Mouse (Mus musculus) limb, embryonic 11.5 days (tissue): ENCODE data around the gene Abca9. TPM values are rescaled to one million over a fixed set of nuclear protein-coding genes. Genes with fewer than 3 reads are reported as not detected.

Experiments
- ATAC-seq: fragments of 200-750 bp; cut with Nextera tagmentation; 2 replicates; pipeline ENCODE4 v1.8.0; 2017; ENCODE audit warnings: low read depth; ENCODE audit not compliant: insufficient number of reproducible peaks, low FRiP score, low TSS enrichment
- DNase-seq: peaks from one replicate; pipeline ENCODE4 v3.0.0-alpha.2; 2015; ENCODE audit warnings: low spot score
- H3K27ac ChIP-seq: fragments of 300-500 bp; sonication (generic); replicated peaks from 2 replicates; pipeline ENCODE4 v1.5.1; 2014; ENCODE audit warnings: low read depth, mild to moderate bottlenecking, low read length
- H3K27me3 ChIP-seq: fragments of 300-500 bp; sonication (generic); 2 replicates; pipeline ENCODE4 v1.6.1; 2014; ENCODE audit warnings: mild to moderate bottlenecking, low read length, mixed read lengths; ENCODE audit not compliant: control insufficient read depth, insufficient read depth
- H3K36me3 ChIP-seq: fragments of 300-500 bp; sonication (generic); 2 replicates; pipeline ENCODE4 v1.6.1; 2014; ENCODE audit warnings: mild to moderate bottlenecking, low read length, moderate library complexity, mixed read lengths; ENCODE audit not compliant: control insufficient read depth, insufficient read depth
- H3K4me1 ChIP-seq: fragments of 300-500 bp; sonication (generic); 2 replicates; pipeline ENCODE4 v1.6.1; 2014; ENCODE audit warnings: low read length, mixed read lengths; ENCODE audit not compliant: control insufficient read depth, insufficient read depth
- H3K4me2 ChIP-seq: fragments of 300-500 bp; sonication (generic); 2 replicates; pipeline ENCODE4 v1.6.1; 2014; ENCODE audit warnings: low read depth, mild to moderate bottlenecking, moderate library complexity; ENCODE audit not compliant: severe bottlenecking
- H3K4me3 ChIP-seq: fragments of 300-500 bp; sonication (generic); 2 replicates; pipeline ENCODE4 v1.5.1; 2014; ENCODE audit warnings: low read depth, low read length
- H3K9ac ChIP-seq: fragments of 300-500 bp; sonication (generic); 2 replicates; pipeline ENCODE4 v1.6.1; 2014; ENCODE audit warnings: mild to moderate bottlenecking, low read length
- H3K9me3 ChIP-seq: fragments of 300-500 bp; sonication (generic); 2 replicates; pipeline ENCODE4 v1.6.1; 2016; ENCODE audit warnings: low read length; ENCODE audit not compliant: control insufficient read depth
- WGBS: fragments of 180-500 bp; shearing (Covaris S2); extraction: QIAGEN DNeasy Blood & Tissue Kit; methylation state at CpG from one replicate; pipeline ENCODE4 v1.1.7; 2014; 5-methylcytosine and 5-hydroxymethylcytosine counted together
- polyA plus RNA-seq: library from polyadenylated mRNA; unstranded; fragments of >200 nt; fragmentation: Nextera tagmentation; extraction: Ambion mirVana; gene quantifications from 2 replicates; pipeline ENCODE4 v1.2.1, GENCODE M21; 2014

Gene Abca9
- polyA plus RNA-seq, 1 experiment from 2014 or later = 0.77 TPM

DNA sequence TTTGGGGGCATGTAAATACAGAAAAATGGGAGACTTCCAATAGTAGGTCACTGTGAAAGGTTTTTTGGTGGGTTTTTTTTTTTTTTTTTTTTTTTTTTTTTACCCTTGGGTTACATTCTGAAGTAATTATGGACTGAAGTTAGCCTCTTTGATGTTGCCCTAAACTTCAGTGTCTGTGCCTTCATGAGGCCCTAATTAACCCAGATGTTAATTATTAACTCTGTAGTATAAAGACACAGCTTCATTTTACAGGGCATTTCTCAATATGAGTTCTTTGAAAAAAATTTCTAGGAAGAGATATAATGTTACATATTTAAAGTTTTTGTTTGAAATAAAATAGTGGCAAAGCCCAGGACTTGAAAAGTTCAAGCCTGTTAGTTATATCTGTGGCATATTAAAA is 2.6 kb downstream of the Abca9 start:
- H3K36me3 ChIP-seq = no peaks in the 10 kb centered on the region
- no peak overlapping the region for H3K9ac ChIP-seq
- no peak overlapping the region for H3K4me3 ChIP-seq
- no peak overlapping the region for H3K4me2 ChIP-seq
- no peaks in the 10 kb centered on the region for H3K27me3 ChIP-seq
- no peaks in the 10 kb centered on the region for H3K9me3 ChIP-seq
- H3K4me1 ChIP-seq = no peaks in the 10 kb centered on the region
- ATAC-seq = no peak
- DNase-seq = no peak
- H3K27ac ChIP-seq = no peak overlapping the region

DNA sequence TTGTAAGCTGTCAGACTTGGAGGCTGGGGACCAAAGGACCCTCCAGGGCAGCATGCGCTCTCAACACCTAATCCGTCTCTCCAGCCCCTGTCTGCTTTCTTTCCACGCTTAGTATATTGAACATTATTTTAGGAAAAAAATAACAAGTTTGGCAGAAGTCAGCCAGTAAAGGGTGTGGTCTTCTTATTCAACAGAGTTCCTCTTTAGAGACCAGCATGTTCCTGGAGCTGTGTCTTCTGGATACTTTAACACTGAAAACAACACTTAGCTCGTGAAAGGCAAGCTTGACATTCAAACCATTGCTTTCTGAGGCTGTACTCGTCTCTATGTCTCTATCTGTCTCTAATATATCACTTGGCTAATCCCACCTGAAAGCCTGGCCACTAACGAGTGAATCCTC is 10.9 kb downstream of the Abca9 start:
- 46% methylated on average over 6 of the region's 6 CpGs for WGBS
- Histone ChIP-seq H3K36me3 (no peaks in the 10 kb centered on the region), H3K4me2 (no peak overlapping the region), H3K9me3 (no peaks in the 10 kb centered on the region), H3K4me3 (no peak overlapping the region), H3K27me3 (no peaks in the 10 kb centered on the region), H3K4me1 (no peaks in the 10 kb centered on the region), H3K9ac (no peak overlapping the region), H3K27ac (no peak overlapping the region)
- DNase-seq = no peak
- ATAC-seq = no peak

- DNase-seq = no peak
- Histone ChIP-seq H3K9me3 (no peaks in the 10 kb centered on the region), H3K36me3 (no peaks in the 10 kb centered on the region), H3K4me1 (no peaks in the 10 kb centered on the region), H3K27me3 (no peaks in the 10 kb centered on the region), H3K9ac (no peak overlapping the region), H3K27ac (no peak overlapping the region), H3K4me3 (no peak overlapping the region), H3K4me2 (no peak overlapping the region)
- 97% methylated on average over 11 of the region's 11 CpGs for WGBS
- ATAC-seq = no peak
Measured at GRCm38 (mm10) chr11:110155985-110156384, 12.0 kb downstream of the Abca9 start.

- Histone ChIP-seq H3K9ac (no peak overlapping the region), H3K36me3 (no peaks in the 10 kb centered on the region), H3K9me3 (no peaks in the 10 kb centered on the region), H3K4me1 (no peaks in the 10 kb centered on the region), H3K4me3 (no peak overlapping the region), H3K4me2 (no peak overlapping the region), H3K27me3 (no peaks in the 10 kb centered on the region), H3K27ac (no peak overlapping the region)
- DNase-seq (no peak), ATAC-seq (no peak)
- WGBS = 93% methylated on average over 5 of the region's 5 CpGs
Measured at GRCm38 (mm10) chr11:110147640-110148039, 20.4 kb downstream of the Abca9 start.

DNA sequence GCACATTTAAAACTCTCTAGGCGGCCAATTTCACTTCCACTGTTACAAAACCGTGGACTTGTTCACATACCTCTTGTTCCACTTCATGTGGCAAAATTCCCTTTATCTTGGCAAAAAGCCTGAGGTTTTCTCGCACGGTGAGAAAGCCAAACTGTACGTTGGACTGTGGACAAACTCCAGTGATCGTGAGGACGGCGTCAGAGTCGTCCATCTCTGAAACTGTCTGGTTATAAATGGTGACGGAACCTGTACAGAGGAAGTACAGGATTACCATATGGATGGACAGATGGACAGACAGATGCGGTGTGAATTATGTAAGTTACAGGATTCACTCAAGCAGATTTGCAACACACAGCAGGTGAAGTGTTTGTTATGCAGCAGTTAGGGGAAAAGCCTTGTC is 22.6 kb downstream of the Abca9 start:
- Histone ChIP-seq H3K4me2 (no peak overlapping the region), H3K36me3 (no peaks in the 10 kb centered on the region), H3K4me1 (no peaks in the 10 kb centered on the region), H3K4me3 (no peak overlapping the region), H3K9me3 (no peaks in the 10 kb centered on the region), H3K9ac (no peak overlapping the region), H3K27ac (no peak overlapping the region), H3K27me3 (no peaks in the 10 kb centered on the region)
- ATAC-seq (no peak), DNase-seq (no peak)
- 93% methylated on average over 11 of the region's 11 CpGs for WGBS

DNA sequence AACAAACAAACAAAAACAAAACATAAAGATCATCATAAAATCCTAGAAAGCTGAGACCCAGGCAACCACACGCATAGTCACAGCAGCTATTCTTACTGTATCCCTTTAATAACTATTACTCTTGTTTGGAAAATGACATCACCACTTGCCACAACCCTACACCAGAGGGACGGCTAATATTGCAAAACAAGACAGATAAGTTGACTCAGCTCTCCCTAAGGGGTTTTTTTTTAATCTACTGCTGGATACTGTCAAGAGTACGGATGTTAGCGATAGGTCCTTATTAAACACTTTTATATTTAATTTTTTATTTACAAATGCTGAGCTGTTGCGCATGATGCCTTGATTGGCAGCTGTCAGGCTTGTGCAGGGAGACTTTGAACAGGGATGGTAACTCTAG is 37.2 kb downstream of the Abca9 start:
- Histone ChIP-seq H3K9ac (no peak overlapping the region), H3K27me3 (no peaks in the 10 kb centered on the region), H3K4me2 (no peak overlapping the region), H3K36me3 (no peaks in the 10 kb centered on the region), H3K27ac (no peak overlapping the region), H3K4me1 (no peaks in the 10 kb centered on the region), H3K9me3 (no peaks in the 10 kb centered on the region), H3K4me3 (no peak overlapping the region)
- no peak for ATAC-seq
- DNase-seq = no peak
- 91% methylated on average over 5 of the region's 5 CpGs for WGBS

GRCm38 (mm10) chr11:110111137-110111536 is 56.9 kb downstream of the Abca9 start:
- Histone ChIP-seq H3K36me3 (no peaks in the 10 kb centered on the region), H3K4me3 (no peak overlapping the region), H3K4me2 (no peak overlapping the region), H3K9ac (no peak overlapping the region), H3K27me3 (no peaks in the 10 kb centered on the region), H3K4me1 (no peaks in the 10 kb centered on the region), H3K9me3 (no peaks in the 10 kb centered on the region), H3K27ac (no peak overlapping the region)
- DNase-seq (no peak), ATAC-seq (no peak)
- WGBS = 77% methylated on average over 4 of the region's 4 CpGs

GRCm38 (mm10) chr11:110101437-110101836 is 66.6 kb downstream of the Abca9 start:
- H3K27ac ChIP-seq = no peak overlapping the region
- H3K4me1 ChIP-seq = no peaks in the 10 kb centered on the region
- H3K27me3 ChIP-seq = no peaks in the 10 kb centered on the region
- WGBS = 88% methylated on average over 7 of the region's 7 CpGs
- ATAC-seq (no peak), DNase-seq (no peak)
- no peak overlapping the region for H3K4me3 ChIP-seq
- no peaks in the 10 kb centered on the region for H3K9me3 ChIP-seq
- no peak overlapping the region for H3K4me2 ChIP-seq
- H3K36me3 ChIP-seq = no peaks in the 10 kb centered on the region
- no peak overlapping the region for H3K9ac ChIP-seq

DNA sequence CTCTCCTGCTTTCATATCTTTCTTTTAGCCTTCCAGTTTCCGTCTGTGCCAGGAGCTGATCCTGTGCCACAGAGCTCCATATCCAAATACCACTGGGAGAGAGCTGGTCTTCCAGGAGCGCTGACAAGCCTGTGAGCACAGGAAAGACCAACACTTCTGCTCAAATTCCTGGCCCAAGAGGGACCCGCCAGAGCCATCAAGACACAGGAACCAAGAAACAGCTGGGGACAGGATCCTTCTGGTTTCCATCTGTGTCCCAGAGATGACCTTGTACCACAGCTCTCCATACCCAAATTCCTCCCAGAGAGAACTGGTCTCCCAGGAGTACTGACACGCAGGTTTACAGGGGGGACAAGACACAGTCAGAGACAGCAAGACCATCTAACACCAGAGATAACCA is 69.1 kb downstream of the Abca9 start:
- no peaks in the 10 kb centered on the region for H3K9me3 ChIP-seq
- no peak for DNase-seq
- no peak for ATAC-seq
- WGBS = 76% methylated on average over 4 of the region's 4 CpGs
- no peak overlapping the region for H3K4me2 ChIP-seq
- H3K27ac ChIP-seq = no peak overlapping the region
- no peaks in the 10 kb centered on the region for H3K27me3 ChIP-seq
- H3K36me3 ChIP-seq = no peaks in the 10 kb centered on the region
- H3K4me1 ChIP-seq = no peaks in the 10 kb centered on the region
- no peak overlapping the region for H3K9ac ChIP-seq
- no peak overlapping the region for H3K4me3 ChIP-seq
